Mouse (Mus musculus) cerebellum, adult (tissue): ENCODE results near the gene Qk.

Experiments
- ATAC-seq: cut with Nextera tagmentation; 2 replicates; pipeline ENCODE4 v1.9.2; 2017; ENCODE audit warnings: mild to moderate bottlenecking, moderate library complexity, mixed read lengths; ENCODE audit not compliant: insufficient number of reproducible peaks, low FRiP score, low TSS enrichment

The Qk gene

GRCm38 (mm10) chr17:10327584-10328210 is 8.0 kb upstream of the Qk start:
- ATAC-seq, result no peak

GRCm38 (mm10) chr17:10326596-10327045 is 7.0 kb upstream of the Qk start:
- no peak for ATAC-seq

- ATAC-seq, result no peak
These were observed 6.3 kb upstream of the Qk start for GRCm38 (mm10) chr17:10325921-10326320.

GRCm38 (mm10) chr17:10321754-10322153 is 2.1 kb upstream of the Qk start:
- ATAC-seq, result no peak

GRCm38 (mm10) chr17:10321092-10321491 is 1.4 kb upstream of the Qk start:
- no peak for ATAC-seq

GRCm38 (mm10) chr17:10320456-10320790 is 769 bp upstream of the Qk start:
- ATAC-seq, result no peak

- ATAC-seq, result peak; percentile 27; the same call in 1 of the 2 replicates
These were observed 296 bp downstream of the Qk start for GRCm38 (mm10) chr17:10319431-10319684.

GRCm38 (mm10) chr17:10318561-10319430 is 858 bp downstream of the Qk start:
- ATAC-seq, result peak; percentile 62

GRCm38 (mm10) chr17:10317981-10318551 is 1.6 kb downstream of the Qk start:
- no peak for ATAC-seq

GRCm38 (mm10) chr17:10317186-10317585 is 2.5 kb downstream of the Qk start:
- no peak for ATAC-seq

- ATAC-seq, result no peak
These were observed 3.2 kb downstream of the Qk start for GRCm38 (mm10) chr17:10316446-10316845.

GRCm38 (mm10) chr17:10310046-10310445 is 9.6 kb downstream of the Qk start:
- no peak for ATAC-seq

- ATAC-seq, result no peak
These were observed 10.5 kb downstream of the Qk start for GRCm38 (mm10) chr17:10309135-10309623.

GRCm38 (mm10) chr17:10306424-10306823 is 13.2 kb downstream of the Qk start:
- ATAC-seq, result no peak

- ATAC-seq, result no peak
These were observed 15.7 kb downstream of the Qk start for GRCm38 (mm10) chr17:10304001-10304400.

- no peak for ATAC-seq
These were observed 18.5 kb downstream of the Qk start for GRCm38 (mm10) chr17:10300968-10301795.

- ATAC-seq, result no peak
These were observed 20.3 kb downstream of the Qk start for GRCm38 (mm10) chr17:10299396-10299795.

GRCm38 (mm10) chr17:10292520-10292919 is 27.1 kb downstream of the Qk start:
- no peak for ATAC-seq

- no peak for ATAC-seq
These were observed 34.9 kb downstream of the Qk start for GRCm38 (mm10) chr17:10284772-10285171.

- no peak for ATAC-seq
These were observed 40.1 kb downstream of the Qk start for GRCm38 (mm10) chr17:10279532-10279931.

GRCm38 (mm10) chr17:10269518-10269917 is 50.1 kb downstream of the Qk start:
- no peak for ATAC-seq
